Mouse (Mus musculus): ENCODE results near the gene Fam189a2.

- no peak for TF ChIP-seq CTCF (IDR thresholded peaks at IDR 0.05; ENCODE audit: control insufficient read depth, insufficient read depth, low read length)
- no peak for TF ChIP-seq POLR2A (IDR thresholded peaks at IDR 0.05; ENCODE audit: borderline replicate concordance, control insufficient read depth, low read depth, low read length)
These were observed 19.7 kb upstream of the Fam189a2 start for GRCm38 (mm10) chr19:24050514-24050913.
